Comparison of ENCODE assay signal across 14 mouse cellular contexts in the genomic region with DNA sequence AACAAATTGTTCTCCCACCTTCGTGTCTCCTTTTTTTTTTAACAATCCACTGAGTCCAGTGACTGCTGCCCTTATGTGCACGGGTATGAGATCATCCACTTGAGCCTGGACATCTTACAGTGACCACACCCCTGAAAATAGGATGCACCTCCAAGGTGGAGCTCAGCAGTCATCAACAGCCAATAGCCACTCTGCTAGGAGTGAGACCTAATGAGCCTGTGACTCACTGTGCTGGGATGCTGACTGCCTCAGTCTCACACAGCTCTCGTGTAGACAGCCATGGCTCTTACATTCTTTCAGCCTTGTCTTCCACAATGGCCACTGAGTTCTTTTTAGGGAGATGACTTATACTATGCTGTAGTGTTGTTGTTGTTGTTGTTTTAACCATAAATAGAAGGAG.
"Had no signal": no experiment of that assay in that cellular context is flagged by ENCODE, and none has a peak within 500 bp of the region (broad histone marks: within the 10 kb centered on the region; RNA-seq: fewer than 3 reads in every experiment).

No protein-coding gene starts in this region.

- DNase-seq: lung, adult 18-20 months; lung, embryonic 14.5 days; lung, postnatal 10 days; lung, postnatal 4 days; midbrain, embryonic 14.5 days; right cerebral cortex, postnatal 14 days; thymus, adult 18-20 months; thymus, postnatal 14 days; thymus, postnatal 36 days had no signal

- ATAC-seq: midbrain, embryonic 16.5 days had no signal

- H3K27me3 ChIP-seq: midbrain, embryonic 12.5 days; neural tube, embryonic 13.5 days; neural tube, embryonic 15.5 days; stomach, embryonic 15.5 days had no signal
